Mouse (Mus musculus): ENCODE measurements at regions not wholly inside any gene's neighbourhood (a gene's known extent, or its start where the extent isn't known, plus 50 kb on each side); places are given as distances from the start of the nearest gene placed in this dataset.

DNA sequence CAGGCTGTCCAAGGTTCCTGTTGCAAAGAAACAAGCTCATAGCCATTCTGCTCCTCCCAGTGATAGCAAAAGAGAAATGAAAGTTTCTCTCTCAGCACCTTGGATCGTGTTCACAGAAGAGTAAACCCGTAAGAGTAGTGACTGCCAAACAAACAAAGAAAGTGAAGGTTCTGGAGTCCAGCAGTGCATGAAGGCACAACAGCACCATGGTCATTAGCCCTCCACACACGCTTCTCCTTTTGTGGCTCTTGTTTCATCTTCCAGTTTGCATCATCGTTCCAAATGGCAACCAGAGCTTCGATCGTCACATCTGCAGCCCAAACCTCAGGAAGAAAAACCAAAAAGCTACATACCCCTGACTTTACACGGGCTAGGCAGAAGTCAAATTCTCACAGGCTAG, 74.4 kb upstream of the Itga4 start:
- 59% methylated on average over 7 of the region's 7 CpGs for WGBS
- H3K4me1 ChIP-seq (ENCODE audit: control insufficient read depth, insufficient read depth, low read length): no peaks in the 10 kb centered on the region
- H3K79me2 ChIP-seq (ENCODE audit: control insufficient read depth, insufficient read depth, low read length): no peaks in the 10 kb centered on the region
- H3K27ac ChIP-seq (replicated peaks; ENCODE audit: insufficient read depth, low read depth, low read length): no peak overlapping the region
- peak; percentile 16 for DNase-seq (ENCODE audit: extremely low read depth, low read depth, low spot score)
- TF ChIP-seq POLR2A (IDR thresholded peaks at IDR 0.05; ENCODE audit: extremely low read depth, insufficient read depth, low read length) (no peak), CTCF (IDR thresholded peaks at IDR 0.05; ENCODE audit: low read depth, low read length) (no peak)
- H3K4me3 ChIP-seq (ENCODE audit: insufficient read depth, low read depth, low read length): no peak overlapping the region
- H3K27me3 ChIP-seq (ENCODE audit: control insufficient read depth, insufficient read depth, low read length): no peaks in the 10 kb centered on the region
- H3K36me3 ChIP-seq (ENCODE audit: control insufficient read depth, insufficient read depth, low read length): no peaks in the 10 kb centered on the region
- H3K9ac ChIP-seq (ENCODE audit: low read depth, low read length): no peak overlapping the region

GRCm38 (mm10) chr2:79183034-79183630, 72.1 kb upstream of the Itga4 start:
- Histone ChIP-seq H3K4me3 (ENCODE audit: insufficient read depth, low read depth, low read length) (no peak overlapping the region), H3K9ac (ENCODE audit: low read depth, low read length) (no peak overlapping the region), H3K4me1 (ENCODE audit: control insufficient read depth, insufficient read depth, low read length) (no peaks in the 10 kb centered on the region), H3K36me3 (ENCODE audit: control insufficient read depth, insufficient read depth, low read length) (no peaks in the 10 kb centered on the region), H3K79me2 (ENCODE audit: control insufficient read depth, insufficient read depth, low read length) (no peaks in the 10 kb centered on the region), H3K27ac (replicated peaks; ENCODE audit: insufficient read depth, low read depth, low read length) (no peak overlapping the region), H3K27me3 (ENCODE audit: control insufficient read depth, insufficient read depth, low read length) (no peaks in the 10 kb centered on the region)
- TF ChIP-seq CTCF (IDR thresholded peaks at IDR 0.05; ENCODE audit: low read depth, low read length): no peak
- TF ChIP-seq POLR2A (IDR thresholded peaks at IDR 0.05; ENCODE audit: extremely low read depth, insufficient read depth, low read length): no peak
- 83% methylated on average over 7 of the region's 7 CpGs for WGBS
- DNase-seq (ENCODE audit: extremely low read depth, low read depth, low spot score): no peak

DNA sequence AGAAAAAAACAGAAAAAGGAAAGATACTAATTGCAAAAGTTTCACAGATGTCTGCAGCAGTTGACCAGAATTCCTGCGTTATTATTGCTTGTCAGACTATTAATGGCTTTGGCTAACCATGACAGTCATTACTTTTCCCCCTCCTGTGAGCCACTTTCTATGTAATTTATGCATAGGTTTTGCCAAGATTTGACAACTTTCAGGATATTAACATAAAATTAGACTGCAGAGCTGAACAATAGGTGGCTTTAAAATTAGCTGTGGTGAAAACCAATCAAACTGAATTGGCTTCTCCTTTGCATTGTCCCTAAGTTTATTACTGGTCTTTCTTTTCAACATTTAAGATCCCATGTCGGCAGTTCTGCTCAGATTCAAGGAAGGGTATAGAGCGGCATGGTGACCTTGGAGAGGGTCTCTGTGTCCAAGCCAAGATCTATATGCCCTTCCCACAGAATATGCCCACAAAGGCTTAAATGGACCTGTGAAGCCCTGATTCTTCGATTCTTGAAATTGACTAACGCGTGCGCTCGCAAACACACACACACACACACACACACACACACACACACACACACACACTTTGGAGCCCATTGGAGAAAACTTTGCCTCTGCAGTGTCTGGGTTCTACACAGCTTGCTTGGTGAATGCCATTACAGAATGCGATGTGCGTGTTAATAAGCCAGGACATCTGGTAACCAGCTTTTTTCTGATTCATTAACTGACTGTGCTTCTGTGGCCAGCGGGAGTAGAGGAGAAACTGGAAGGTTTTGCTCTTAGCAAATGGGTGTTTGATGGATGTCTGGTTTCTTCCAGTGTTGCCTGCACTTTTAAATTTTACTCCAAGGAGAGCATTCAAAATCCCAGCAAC, 69.8 kb upstream of the Itga4 start:
- no peak overlapping the region for H3K9ac ChIP-seq (ENCODE audit: low read depth, low read length)
- H3K27ac ChIP-seq (replicated peaks; ENCODE audit: insufficient read depth, low read depth, low read length): no peak overlapping the region
- H3K4me1 ChIP-seq (ENCODE audit: control insufficient read depth, insufficient read depth, low read length): no peaks in the 10 kb centered on the region
- no peaks in the 10 kb centered on the region for H3K79me2 ChIP-seq (ENCODE audit: control insufficient read depth, insufficient read depth, low read length)
- no peak for DNase-seq (ENCODE audit: extremely low read depth, low read depth, low spot score)
- TF ChIP-seq POLR2A (IDR thresholded peaks at IDR 0.05; ENCODE audit: extremely low read depth, insufficient read depth, low read length) (no peak), CTCF (IDR thresholded peaks at IDR 0.05; ENCODE audit: low read depth, low read length) (no peak)
- no peaks in the 10 kb centered on the region for H3K36me3 ChIP-seq (ENCODE audit: control insufficient read depth, insufficient read depth, low read length)
- WGBS: 93% methylated on average over 11 of the region's 11 CpGs
- no peak overlapping the region for H3K4me3 ChIP-seq (ENCODE audit: insufficient read depth, low read depth, low read length)
- no peaks in the 10 kb centered on the region for H3K27me3 ChIP-seq (ENCODE audit: control insufficient read depth, insufficient read depth, low read length)

- no peak for TF ChIP-seq CTCF (IDR thresholded peaks at IDR 0.05; ENCODE audit: low read depth, low read length)
- TF ChIP-seq POLR2A (IDR thresholded peaks at IDR 0.05; ENCODE audit: extremely low read depth, insufficient read depth, low read length): no peak
- 88% methylated on average over 7 of the region's 7 CpGs for WGBS
Measured at GRCm38 (mm10) chr2:79186878-79187277, 68.3 kb upstream of the Itga4 start.

GRCm38 (mm10) chr2:79188511-79189193, 66.6 kb upstream of the Itga4 start:
- TF ChIP-seq CTCF (IDR thresholded peaks at IDR 0.05; ENCODE audit: low read depth, low read length) (no peak), POLR2A (IDR thresholded peaks at IDR 0.05; ENCODE audit: extremely low read depth, insufficient read depth, low read length) (no peak)
- 85% methylated on average over 6 of the region's 6 CpGs for WGBS
- Histone ChIP-seq H3K36me3 (ENCODE audit: control insufficient read depth, insufficient read depth, low read length) (no peaks in the 10 kb centered on the region), H3K4me3 (ENCODE audit: insufficient read depth, low read depth, low read length) (no peak overlapping the region), H3K27ac (replicated peaks; ENCODE audit: insufficient read depth, low read depth, low read length) (no peak overlapping the region), H3K4me1 (ENCODE audit: control insufficient read depth, insufficient read depth, low read length) (no peaks in the 10 kb centered on the region), H3K9ac (ENCODE audit: low read depth, low read length) (no peak overlapping the region), H3K27me3 (ENCODE audit: control insufficient read depth, insufficient read depth, low read length) (no peaks in the 10 kb centered on the region), H3K79me2 (ENCODE audit: control insufficient read depth, insufficient read depth, low read length) (no peaks in the 10 kb centered on the region)
- no peak for DNase-seq (ENCODE audit: extremely low read depth, low read depth, low spot score)

More at GRCm38 (mm10) chr2:79186878-79187277, 68.3 kb upstream of the Itga4 start:
- Histone ChIP-seq H3K9ac (ENCODE audit: low read depth, low read length) (no peak overlapping the region), H3K27me3 (ENCODE audit: control insufficient read depth, insufficient read depth, low read length) (no peaks in the 10 kb centered on the region), H3K4me1 (ENCODE audit: control insufficient read depth, insufficient read depth, low read length) (no peaks in the 10 kb centered on the region), H3K4me3 (ENCODE audit: insufficient read depth, low read depth, low read length) (no peak overlapping the region), H3K27ac (replicated peaks; ENCODE audit: insufficient read depth, low read depth, low read length) (no peak overlapping the region), H3K79me2 (ENCODE audit: control insufficient read depth, insufficient read depth, low read length) (no peaks in the 10 kb centered on the region), H3K36me3 (ENCODE audit: control insufficient read depth, insufficient read depth, low read length) (no peaks in the 10 kb centered on the region)
- no peak for DNase-seq (ENCODE audit: extremely low read depth, low read depth, low spot score)
